Mouse (Mus musculus) urinary bladder, adult 18-20 months (tissue): ENCODE data around the gene Hoxa7.

Source experiments
- DNase-seq, 2 experiments: peaks; one replicate each; pipeline ENCODE4 v3.0.0; 2022; ENCODE audit warnings: low spot score in 2 of 2, mixed read lengths in 2 of 2

Gene Hoxa7

DNA sequence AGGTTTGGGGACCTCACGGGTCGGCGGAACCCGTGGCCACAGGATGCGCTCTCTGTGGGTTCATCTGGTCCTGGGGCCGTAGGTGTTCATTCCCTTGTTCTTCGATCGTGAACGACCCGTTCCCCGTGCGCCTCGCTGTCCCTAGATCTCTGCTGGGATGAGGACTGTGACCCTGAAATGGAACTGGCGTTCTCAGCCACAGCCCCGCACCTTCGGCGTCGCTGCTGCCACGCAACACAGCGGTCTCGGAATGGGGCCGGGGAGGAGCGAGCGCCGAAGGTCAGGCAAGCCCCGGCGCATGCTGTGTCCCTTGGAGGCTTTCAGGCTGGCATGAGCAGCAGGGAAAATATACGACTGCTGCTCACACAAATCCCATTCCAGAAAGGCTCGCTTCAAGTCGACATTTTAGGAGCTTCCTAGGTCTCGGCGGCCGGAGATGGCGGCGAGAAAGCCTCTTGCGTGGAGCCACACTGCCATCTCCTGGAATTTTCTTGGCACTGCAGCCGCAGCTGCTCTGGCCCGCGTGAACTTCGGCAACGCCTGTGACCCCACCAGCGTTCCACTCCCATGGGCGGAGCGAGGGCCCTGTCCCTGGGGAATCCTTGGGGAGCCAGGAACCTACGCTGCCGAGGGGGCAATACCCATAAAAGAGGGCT lies at the start of gene Hoxa7:
TSS of gene Hoxa7 (minus strand) at position 518 of the 656 bp plus-strand sequence.
- DNase-seq = peak; percentile 92 to 93

DNA sequence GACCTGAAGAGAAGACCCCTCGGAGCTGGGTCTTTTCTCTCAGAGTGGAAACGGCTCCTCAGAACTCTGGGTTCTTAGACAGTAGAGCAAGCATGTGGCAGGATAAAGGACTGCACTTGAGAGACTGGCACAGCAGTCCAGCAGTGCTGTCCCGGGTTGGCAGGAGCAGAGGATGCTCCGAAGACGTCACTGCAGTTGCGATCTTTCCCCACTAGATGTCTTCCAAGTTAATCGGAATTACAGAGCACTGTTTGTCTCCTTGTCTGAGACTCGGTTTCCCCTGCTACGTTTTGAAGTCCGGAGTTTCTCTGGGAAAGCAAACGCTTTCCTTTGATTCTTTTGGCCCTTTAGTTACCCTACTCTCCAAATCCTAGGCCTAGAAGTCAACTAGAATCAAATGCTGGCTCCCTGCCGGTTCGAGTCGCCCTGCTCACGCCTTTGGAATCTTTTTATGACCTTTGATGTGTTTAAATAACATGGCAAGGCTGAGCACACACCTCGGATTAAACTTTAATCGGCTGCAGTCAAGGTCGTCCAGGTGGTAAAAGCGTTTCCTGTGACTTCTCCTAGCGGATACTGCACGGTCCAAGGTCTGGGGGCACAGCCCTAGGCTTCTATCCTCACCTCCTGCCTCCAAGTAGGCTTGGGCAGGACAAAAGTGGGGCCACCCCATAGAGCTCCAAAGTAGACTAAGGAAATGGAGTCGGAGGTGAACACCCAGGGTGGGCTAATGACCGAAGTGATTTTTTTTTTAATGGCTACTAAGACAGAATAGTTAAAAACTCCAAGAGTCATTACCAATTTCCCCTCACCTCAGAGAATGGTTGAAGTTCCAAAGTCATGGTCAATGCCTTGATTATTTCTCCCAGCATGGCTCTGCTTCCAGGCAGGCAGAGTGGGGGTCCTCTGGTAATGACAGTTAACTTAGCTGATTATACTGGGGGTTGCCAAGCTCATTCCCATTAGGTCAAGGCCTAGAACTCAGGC lies 49.1 kb upstream of the Hoxa7 start:
- DNase-seq = no peak

GRCm38 (mm10) chr6:52268756-52269155 lies 47.1 kb upstream of the Hoxa7 start:
- no peak for DNase-seq

DNA sequence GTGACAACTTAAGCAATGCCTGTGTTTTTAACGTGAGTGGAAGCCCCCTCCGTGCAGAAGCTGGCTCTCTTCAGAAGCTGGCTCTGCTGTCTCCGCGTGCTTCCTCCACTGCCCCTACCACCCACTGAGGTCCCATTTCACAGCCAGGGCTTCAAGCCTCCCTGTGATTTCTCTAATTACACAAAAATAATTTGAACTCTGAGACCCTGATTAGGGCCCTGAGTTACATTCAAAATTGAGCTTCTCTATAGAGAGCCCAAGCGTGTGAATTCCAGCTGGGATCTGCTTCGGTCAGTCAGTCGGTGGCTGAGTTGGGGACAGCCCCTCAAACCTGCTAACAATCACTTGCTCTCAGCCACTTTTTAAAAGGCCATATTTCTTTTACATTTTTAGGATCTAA lies 46.7 kb upstream of the Hoxa7 start:
- no peak for DNase-seq

GRCm38 (mm10) chr6:52267691-52268090 lies 46.0 kb upstream of the Hoxa7 start:
- no peak for DNase-seq

- DNase-seq = no peak
Observed at GRCm38 (mm10) chr6:52267221-52267620, 45.6 kb upstream of the Hoxa7 start.

DNA sequence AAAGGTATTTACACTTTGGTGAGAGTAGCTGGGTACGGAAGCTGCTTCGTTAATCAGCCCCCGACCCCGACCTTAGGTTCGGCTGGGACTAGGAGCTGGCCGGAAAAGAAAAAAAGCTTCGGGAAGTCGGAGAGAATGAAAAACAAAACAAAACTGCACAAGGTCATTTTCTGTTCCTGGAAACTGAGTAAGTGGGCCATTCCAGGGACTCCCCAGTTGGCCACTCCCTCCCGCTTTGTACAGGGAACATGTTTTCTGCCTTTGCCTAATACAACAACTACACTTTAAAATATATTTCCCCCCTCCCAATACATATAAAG lies 45.0 kb upstream of the Hoxa7 start:
- DNase-seq = no peak

- no peak for DNase-seq
Observed at GRCm38 (mm10) chr6:52265913-52266665, 44.4 kb upstream of the Hoxa7 start.

GRCm38 (mm10) chr6:52265306-52265912 lies 43.8 kb upstream of the Hoxa7 start:
- DNase-seq = no peak

DNA sequence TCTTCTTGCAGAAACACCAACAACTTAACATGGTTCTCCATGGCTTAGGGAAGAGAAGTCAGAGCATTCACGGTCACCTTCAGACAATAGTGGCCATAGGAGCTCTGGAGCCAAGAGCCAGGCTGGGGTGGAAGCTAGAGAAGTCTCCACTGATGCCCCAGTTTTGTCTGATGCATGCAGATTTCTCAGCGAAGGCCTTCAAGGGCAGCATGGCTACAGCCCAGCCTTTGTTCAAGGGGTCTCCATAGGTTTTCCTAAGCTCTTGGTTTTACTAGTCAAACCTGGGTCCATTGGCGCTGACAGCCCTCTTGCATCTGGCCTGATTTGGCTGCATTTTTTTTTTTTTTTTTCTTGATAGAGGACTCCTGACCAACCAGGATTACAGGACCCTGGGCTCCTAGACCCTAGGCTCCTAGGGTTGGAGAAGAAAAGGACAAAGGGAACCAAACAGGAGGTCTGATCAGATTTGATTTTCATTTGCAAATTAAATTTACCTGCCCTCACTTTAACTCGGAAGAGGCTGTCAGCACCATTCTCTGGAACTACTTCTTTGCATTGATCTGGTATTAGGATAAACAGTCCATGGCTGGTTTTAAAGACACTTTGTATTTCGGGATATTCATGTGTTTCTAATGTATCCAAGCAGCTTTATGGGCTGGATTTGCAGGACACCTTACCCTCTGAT lies 42.6 kb upstream of the Hoxa7 start:
- no peak for DNase-seq

DNA sequence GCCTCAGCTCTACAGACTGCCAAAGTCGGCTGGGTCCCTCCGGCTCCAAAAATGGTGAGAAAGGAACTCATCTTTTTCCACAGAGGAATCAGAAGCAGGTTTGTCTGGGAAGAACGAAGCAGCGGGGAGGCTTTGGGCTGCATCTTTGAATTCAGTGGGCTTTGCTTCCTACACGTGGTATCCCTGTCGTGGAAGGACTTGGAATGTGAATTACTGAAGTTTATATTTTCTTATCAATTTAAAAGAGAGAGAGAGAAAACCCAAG lies 41.6 kb upstream of the Hoxa7 start:
- DNase-seq = no peak

DNA sequence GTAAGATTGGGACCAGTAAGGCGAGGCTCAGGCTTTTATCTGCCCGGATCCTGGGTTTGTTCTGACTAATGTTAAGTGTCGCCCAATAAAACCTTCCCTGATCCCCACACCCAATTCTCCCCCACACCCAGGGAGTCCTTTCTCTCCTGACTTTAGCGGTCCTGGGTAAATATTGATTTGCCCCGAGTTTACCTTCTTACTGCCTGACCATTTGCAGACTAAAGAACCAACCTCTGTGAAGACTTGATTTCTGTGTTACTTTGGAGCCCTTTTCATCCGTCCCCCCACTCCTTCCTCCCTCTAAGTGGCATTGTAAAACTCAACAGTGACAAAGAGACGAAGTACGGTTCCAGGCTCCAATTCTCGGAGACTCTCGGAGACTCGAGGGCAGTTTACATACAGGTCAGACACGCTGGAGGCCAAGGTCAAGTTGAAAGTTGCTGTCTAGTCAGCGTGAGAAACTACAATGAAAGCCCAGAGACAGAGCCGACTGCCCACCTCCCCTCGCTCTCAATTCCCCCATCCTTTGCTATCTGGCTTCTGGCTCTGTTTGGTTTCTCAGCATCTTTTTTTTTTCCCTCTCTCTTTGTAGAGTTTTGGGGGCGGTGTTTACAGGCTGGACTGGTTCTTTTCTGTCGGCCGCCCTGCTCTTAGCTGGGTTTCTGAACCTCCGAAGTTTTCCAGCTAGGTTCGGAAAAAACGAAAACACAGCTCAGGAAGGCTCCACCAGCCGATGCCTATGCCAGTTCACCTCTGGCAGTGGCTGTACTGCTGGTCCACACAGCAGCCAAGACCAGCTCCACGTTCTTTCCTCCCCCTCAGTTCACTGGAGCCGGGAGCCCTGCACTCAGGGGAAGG lies 41.0 kb upstream of the Hoxa7 start:
- no peak for DNase-seq

GRCm38 (mm10) chr6:52261751-52262462 lies 40.3 kb upstream of the Hoxa7 start:
- DNase-seq = no peak

DNA sequence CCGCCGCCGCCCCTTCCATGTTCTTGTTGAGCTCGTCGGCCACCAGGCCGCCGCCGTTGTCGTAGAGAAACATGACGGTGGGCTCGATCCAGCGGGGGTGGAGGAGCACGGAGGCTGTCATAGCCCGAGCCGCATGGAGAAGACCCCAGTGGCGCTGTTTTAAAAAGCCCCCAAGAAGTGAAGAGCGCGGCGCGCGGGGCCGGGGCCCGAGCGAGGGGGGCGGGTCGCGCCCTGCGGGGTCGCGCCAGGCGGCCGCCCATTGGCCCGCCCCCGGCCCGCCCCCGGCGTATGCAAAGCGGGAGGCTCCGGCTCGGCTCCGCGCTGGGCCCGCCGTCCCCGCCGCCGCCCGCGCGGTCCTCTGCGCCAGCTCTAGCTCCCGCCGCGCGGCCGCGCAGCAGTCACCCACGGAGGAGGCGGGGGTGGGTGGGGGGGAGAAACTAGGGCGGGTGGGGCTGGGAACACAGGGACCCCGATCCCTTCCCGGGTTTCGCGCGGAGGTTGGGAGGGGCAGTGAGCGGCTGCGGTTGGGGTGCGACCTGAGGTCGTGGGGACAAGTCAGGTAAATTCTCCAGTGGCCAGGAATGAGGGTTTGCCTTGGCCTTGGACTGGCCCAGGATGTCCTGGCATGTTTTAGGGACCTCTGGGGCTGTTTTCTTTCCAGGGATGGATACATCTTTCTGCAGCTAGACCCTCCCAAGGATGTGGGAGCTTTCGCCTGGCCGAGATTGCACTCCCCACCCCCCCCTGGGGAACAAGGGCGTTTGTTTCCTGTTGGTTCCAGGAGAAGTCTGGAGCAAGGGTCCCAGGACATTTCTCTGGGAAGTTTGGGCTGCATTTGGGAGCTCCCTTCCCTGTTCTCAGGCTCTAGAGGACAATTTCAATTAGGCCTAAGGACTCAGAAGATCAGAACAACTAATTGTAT lies 39.3 kb upstream of the Hoxa7 start, which contains the start of gene Hoxa13:
TSS of gene Hoxa13 (minus strand) at position 227 of the 922 bp plus-strand sequence.
- peak in 1 of 2 experiments; percentile 68 for DNase-seq

DNA sequence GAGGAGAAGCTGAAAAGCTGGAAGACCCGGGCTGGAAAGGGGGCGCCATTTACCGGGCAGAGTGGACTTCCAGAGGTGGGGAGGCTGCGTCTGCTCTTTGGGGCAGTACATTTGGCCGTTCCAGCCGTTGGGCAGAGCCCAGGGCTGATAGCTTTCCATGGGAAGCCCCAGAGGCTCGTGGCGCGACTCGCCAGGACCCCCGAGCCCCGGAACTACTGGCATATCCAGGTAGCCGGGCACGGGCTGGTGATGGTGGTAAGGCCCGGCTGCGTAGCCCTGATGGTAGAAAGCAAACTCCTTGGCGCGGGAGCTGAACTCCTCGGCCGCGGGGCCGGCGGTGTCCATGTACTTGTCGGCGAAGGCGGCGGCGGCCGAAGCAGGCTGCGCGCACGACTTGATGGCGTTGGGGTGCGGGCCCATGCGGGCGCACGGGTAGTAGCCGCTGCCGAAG lies 38.2 kb upstream of the Hoxa7 start:
- DNase-seq = peak in 1 of 2 experiments; percentile 66

DNA sequence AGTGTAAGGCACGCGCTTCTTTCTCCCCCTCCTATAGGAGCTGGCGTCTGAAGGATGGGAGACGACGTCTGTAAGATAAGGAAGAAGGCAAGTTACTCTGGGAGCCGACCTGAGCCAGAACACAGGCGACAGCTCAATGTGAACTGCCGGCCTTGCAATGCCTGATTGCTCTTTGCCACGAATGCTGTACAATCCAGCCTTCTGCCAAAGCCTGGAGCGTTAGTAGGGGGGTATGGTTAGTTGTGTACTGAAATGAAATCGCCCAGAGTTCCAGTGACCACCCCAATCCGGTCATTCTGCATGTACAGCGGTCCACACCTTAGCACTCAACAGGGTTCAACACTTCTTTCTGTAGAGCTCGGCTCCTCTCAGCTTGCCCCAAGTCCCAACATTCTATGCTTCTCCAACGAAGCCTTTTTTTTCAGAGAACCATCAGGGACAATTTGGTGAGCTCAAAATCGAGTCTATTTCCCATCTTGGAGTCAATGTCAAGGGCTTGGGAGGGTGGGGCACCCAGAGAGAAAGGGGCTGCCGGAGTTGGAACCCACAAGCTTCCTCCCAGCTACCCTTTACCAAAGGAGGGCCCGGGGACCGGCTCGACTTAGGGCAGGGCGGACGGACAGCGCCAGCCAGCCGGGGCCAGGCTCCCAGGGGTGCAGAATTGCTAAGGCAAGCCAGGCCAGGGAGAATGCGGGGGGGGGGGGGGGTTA lies 37.6 kb upstream of the Hoxa7 start:
- DNase-seq = peak in 1 of 2 experiments; percentile 55

GRCm38 (mm10) chr6:52256956-52257355 lies 35.3 kb upstream of the Hoxa7 start:
- peak; percentile 73 to 76 for DNase-seq
